Mouse (Mus musculus): ENCODE results near the gene Prrx1.

The Prrx1 gene

GRCm38 (mm10) chr1:163311006-163311836, 2.3 kb downstream of the Prrx1 start:
- DNase-seq: no peak

- DNase-seq: no peak
These were observed 3.3 kb downstream of the Prrx1 start for GRCm38 (mm10) chr1:163310023-163310754.

DNA sequence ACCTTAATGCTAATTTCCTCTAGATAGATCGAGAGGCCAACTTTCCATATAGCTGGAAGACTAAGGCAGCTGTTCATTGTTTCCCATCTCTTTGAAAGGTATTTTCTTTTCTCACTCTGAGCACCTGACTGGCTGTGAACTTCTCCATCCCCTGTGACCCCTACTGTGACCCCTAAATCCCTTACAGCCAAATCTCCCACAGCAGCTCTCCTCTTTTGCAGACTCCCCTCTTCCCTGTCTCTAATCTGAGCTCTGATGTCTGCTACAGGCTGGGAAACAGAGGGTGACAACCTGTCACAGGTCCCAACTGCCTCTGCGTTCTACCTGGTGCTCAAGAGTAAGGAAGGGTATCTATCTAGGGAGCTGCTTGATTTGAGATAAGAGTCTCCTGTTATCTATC, 4.0 kb downstream of the Prrx1 start:
- no peak for DNase-seq

- no peak for DNase-seq
These were observed 4.9 kb downstream of the Prrx1 start for GRCm38 (mm10) chr1:163308631-163309030.

- DNase-seq: no peak
These were observed 5.8 kb downstream of the Prrx1 start for GRCm38 (mm10) chr1:163307706-163308105.

DNA sequence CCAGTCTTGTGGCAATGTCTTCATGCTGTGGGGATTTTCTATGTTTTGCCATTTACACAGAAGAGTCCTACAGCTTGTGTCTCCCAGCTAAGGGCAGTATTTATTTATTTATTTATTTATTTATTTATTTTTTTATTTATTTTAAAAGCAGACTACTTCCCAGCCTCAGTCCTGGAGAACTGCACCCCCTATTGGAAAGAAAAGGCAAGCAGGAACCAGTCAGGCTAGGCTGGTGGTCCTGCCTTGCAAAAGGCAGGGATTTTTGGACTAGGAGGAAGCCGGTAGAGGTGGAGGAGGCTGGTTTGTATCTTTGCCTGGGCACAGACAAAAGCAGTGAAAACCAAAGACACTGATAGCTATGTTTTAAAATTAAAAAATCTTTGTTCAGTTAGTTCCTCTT, 7.6 kb downstream of the Prrx1 start:
- no peak for DNase-seq

DNA sequence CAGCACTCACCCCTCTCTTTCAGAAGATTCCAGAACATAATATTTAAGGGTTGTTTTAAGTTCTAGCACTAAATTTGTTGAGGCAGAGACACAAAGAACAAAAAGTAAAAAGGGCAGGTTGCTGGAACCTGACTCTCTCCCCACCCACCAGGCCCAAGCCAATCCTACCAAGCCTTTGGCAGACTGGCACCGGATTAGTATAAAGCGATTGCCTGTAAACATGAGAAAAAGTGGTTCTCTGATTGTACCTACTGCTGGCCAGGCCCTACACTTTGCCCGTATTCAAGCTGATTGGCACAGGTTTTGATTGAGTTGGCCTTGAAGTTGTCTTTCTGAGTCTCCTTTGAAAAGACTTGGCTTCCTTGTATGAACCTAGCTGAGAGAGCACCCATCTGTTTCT, 8.7 kb downstream of the Prrx1 start:
- DNase-seq: no peak

DNA sequence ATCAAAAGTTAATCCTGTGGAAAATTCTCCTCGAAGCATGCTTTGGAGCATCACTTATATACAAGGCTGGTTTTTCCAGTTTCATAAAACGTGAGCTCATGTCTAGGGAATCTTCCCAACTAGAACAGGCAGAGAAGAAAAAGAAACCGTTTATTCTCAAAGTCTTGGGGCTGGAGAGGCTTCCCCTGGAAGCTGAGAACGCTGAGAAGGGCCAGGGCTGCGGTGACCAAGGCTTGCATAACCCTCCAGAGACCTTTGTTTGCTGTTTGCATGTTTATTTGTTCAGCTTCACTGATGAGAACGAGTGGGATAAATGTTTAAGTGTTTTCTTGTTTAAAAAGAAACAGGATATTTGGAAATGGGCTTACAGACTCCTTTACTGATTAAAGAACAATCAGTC, 11.2 kb downstream of the Prrx1 start:
- no peak for DNase-seq

DNA sequence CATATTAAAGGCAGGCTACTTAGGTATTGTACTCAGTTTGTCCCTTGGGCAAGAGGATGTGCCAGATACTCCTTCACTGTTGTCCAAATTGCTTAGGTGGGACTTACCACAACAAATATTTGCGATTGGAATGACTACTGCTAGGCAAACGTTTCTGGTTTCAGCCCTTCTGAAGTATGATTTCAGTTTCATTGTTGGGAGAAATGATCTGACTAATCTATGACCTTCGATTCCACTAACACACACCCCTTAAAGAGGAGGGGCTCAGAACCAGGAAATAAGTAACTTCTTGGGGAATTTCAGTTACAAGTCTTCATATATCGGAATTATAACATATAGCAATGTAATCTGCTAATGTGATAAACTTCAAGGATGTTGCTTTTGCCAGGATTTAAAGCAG, 20.4 kb downstream of the Prrx1 start:
- DNase-seq: no peak

- DNase-seq: no peak
These were observed 21.6 kb downstream of the Prrx1 start for GRCm38 (mm10) chr1:163291925-163292324.

DNA sequence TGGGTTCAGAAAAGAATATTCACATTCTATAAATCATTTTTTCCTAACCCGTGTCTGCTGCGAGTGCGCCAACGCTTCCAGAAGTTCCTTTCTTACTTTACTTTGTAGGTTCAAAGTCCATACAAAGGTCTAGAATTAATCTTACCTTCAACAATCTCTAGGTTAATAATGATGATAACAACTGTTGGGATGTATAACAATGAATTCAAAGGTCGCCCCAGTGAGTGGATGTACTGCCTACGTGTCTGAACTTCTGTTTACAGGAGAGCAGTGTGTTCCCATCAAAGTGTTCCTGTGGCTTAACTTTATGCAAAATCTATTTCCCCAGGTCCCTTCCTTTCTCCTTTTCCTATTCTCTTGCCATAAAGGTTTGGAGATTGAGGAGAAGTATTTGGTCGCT, 24.4 kb downstream of the Prrx1 start:
- DNase-seq: no peak

GRCm38 (mm10) chr1:163285539-163285938, 28.0 kb downstream of the Prrx1 start:
- no peak for DNase-seq

DNA sequence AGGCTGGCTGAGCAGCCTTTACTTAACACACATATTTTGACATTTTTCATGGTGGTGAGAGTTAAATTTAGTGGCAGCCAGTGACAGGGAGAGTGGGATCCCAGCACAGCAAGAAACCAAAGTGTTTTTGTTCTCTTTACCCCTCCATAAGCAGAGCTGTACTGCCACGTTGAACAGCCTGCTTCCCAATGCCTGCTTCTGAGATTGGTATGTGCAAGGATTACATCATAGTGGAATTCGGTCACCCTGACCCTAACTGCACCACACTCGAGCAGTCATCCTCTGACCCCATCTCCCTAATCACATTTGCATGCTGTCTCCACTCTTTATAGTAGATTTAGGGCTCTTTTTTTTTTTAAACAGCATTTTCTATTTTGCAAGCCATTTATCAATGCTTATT, 28.4 kb downstream of the Prrx1 start:
- no peak for DNase-seq

DNA sequence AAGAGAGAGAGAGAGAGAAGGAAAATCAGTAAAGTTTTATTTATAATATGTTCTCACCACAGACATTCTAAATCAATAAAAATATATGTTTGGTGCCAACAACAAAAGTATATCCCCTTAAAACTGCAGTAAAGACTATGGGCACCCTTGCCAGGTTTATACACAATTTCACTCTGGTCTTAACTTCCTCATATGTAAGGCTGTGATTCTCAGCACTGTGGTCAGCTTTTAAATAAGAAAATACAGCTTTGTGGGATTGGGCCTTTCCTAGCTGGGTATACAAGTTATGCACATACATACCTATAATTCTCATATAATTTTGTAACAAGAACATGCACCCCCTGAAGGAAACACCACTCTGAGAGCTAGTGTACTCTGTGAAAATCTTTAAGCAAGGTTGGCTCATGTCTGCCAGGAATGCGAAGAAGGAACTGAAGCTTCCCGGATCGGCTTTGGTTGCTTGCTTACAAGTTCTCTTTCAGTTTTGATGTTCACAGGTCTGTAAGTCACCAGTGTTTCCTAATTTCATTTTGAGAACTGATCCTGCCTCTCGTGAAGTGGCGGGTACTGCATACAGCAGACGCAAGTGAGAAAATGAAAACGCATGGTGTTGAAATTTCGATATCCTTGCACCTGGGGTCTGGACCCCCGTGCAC, 29.4 kb downstream of the Prrx1 start:
- no peak for DNase-seq

- DNase-seq: no peak
These were observed 31.9 kb downstream of the Prrx1 start for GRCm38 (mm10) chr1:163281450-163282198.

- DNase-seq: no peak
These were observed 32.7 kb downstream of the Prrx1 start for GRCm38 (mm10) chr1:163280842-163281122.

DNA sequence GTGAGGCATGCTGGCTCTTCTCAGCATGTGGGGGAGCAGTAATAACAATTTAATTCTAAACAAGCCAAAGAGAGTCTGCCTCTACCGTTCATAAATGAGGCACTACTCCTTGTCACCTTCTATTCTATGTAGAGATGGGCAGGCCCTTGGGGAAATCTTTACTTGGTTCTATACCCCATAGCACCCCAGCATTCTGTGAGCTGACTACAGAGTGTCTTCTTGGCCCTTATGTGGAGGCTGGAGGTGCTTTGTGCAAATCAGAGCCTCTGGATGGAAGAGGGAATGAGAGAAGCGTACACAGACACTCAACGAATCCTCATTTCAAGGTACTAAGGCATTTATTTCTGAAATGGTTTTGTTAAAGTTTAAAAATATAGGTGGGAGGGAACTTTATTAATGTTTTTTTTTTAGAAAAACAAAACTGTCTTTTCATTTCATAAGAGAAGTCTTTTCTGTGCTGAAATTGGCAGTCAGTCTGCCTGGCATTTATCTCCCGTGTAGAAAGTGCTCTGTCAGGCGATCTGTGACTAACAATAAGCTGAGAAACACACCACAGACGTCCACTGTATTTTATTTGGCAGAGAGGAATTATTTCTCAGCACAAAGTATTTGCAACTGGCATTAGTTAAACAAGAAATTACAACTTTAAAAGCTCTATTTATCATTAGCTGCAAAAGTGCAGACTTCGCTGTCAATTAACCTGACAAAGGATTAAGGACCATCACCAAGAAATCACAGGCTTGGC, 33.2 kb downstream of the Prrx1 start:
- no peak for DNase-seq

DNA sequence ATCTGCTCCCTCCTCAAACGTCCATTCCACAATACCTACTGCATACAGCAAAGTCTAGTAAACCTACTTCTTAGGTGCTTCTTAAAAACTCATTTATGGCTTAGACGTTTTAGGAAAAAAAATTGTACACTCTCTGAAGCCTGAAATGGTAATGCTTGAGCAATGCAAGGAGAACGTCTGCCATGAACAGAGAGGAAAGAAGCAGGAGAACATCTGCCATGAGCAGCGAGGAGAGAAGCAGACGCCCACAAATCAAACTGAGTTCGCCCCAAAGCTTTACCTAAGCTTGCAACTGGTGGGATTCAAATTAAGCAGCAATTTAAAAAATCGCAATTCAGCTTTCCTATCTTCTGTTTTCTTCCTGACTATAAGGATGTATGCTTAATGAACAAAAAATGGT, 36.4 kb downstream of the Prrx1 start:
- DNase-seq: no peak

DNA sequence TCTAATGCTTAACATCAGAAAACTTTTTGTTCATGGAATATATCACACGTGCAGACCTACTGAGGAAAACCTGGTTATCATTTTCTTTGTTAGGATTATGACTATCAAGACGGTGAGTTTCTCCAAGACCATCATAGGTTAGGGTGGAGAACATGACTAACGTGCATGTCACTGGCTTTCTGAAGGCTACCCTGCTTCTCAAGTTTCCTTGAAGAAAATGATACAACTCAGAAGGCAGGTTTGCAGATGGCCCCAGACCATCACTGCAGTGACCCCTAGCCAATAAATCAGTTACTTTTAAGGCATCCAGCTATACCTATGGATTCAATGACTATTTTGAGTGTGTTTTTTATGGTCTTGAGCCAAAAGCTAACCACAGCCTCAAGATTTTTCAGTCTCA, 38.6 kb downstream of the Prrx1 start:
- no peak for DNase-seq

GRCm38 (mm10) chr1:163273132-163273531, 40.4 kb downstream of the Prrx1 start:
- DNase-seq: no peak

DNA sequence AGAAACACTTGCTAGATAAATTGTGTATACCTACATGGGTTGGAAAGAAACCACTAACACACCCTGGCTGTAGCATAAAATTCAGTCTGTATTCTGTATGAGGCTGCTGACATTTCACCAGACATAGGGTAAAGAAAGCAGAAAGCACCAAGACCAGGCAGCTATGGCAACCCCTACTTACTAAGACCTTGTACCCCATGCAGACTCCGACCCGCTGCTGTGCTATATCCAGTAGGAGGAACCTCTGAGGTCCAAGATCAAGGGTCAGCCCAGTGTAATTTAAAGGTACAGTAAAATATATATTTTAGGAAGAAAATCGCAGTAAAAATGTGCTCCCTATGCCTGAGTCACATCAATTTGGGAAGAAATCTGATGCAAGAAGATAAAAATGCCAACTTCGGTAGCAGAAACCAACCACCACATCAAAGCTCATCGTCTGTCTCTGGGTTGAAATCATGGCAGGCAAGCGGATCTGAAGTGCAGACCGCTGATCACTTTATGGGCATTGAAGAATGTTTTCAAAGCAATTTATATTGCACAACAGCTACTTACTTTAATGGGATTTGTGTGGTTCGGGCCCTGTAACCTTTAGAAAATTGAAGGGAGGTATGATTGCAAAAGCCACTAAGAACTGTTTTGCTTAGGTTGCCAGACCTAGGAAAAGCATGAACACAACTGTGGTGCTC, 46.5 kb downstream of the Prrx1 start:
- no peak for DNase-seq

DNA sequence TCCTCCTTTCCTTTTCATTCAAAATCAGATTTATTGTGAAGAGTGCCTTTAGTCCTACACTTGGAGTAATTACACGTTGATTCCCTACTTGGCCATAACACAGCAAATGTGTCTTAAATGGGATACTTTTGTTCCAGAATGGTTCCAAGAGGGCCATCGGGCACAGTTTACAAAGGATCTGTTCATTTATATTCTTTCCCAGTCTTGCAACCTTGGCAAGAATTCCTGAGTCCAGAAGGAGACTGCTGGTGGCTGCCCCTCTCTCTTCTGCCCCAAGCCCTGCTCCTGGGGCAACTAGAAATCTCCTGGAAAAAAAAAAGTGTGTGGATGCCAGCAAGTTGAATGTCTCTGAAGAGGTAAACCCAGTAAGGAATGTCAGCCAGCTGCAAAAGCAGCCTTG, 56.2 kb downstream of the Prrx1 start:
- DNase-seq: no peak
